25 mouse cellular contexts compared by ENCODE assay signal in the genomic region with DNA sequence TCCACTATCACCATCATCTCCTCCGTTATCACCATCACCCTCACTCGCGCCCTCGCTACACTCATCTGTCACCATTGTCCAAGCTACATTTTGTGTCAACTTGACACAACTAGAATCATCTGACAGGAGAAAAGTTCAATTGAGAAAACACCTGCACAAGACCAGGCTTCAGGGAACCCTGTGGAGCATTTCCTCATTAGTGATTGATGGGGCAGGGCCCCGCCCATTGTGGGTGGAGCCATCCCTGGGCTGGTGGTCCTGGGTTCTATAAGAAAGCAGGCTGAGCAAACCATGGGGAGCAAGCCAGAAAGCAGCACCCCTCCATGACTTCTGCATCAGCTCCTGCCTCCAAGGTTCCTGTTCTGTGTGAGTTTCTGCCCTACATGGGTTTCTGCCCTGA. TPM values are rescaled to one million over a fixed set of nuclear protein-coding genes. Genes with fewer than 3 reads are reported as not detected.
"Had no signal": no experiment of that assay in that cellular context is flagged by ENCODE, and none has a peak within 500 bp of the region (broad histone marks: within the 10 kb centered on the region; RNA-seq: fewer than 3 reads in every experiment).

No protein-coding gene starts in this region.

- ATAC-seq: inflammation-experienced regulatory T-cells, adult 6 months; intestine, embryonic 15.5 days; intestine, postnatal 0 days; liver, embryonic 12.5 days had no signal

- H3K36me3 ChIP-seq: heart, embryonic 10.5 days; heart, embryonic 12.5 days; hindbrain, embryonic 10.5 days; intestine, embryonic 15.5 days; limb, embryonic 13.5 days; limb, embryonic 15.5 days; liver, embryonic 12.5 days had no signal

- DNase-seq: gastrocnemius, adult 2 months; gastrocnemius, postnatal 10 days; gastrocnemius, postnatal 25 days; heart, adult 18-20 months; heart, postnatal 10 days; heart, postnatal 4 days; kidney, adult 18-20 months; kidney, adult 8-10 months; kidney, postnatal 10 days; kidney, postnatal 25 days; kidney, postnatal 4 days had no signal

- H3K9me3 ChIP-seq: heart, embryonic 10.5 days; hindbrain, embryonic 10.5 days; hindbrain, embryonic 12.5 days; intestine, embryonic 15.5 days; limb, embryonic 13.5 days; limb, embryonic 15.5 days; liver, embryonic 12.5 days had no signal

- H3K4me3 ChIP-seq: gastrocnemius, adult 2 months; heart, embryonic 12.5 days; layer of hippocampus, adult 2 months; liver, embryonic 12.5 days had no signal

- H3K4me1 ChIP-seq: liver, embryonic 12.5 days had no signal

- H3K27ac ChIP-seq: gastrocnemius, adult 2 months; heart, embryonic 10.5 days; hindbrain, embryonic 12.5 days; hindbrain, embryonic 14.5 days; intestine, embryonic 15.5 days; layer of hippocampus, adult 2 months; limb, embryonic 13.5 days; limb, embryonic 15.5 days; liver, embryonic 12.5 days; liver, embryonic 14.5 days had no signal

RNA-seq across cellular contexts. Expression of gene Sgsm1, which starts 22.8 kb away (rescaled TPM):
- total RNA-seq: granulocyte monocyte progenitor cell, adult 5-6 weeks had no signal
- polyA plus RNA-seq: inflammation-experienced regulatory T-cells, adult 6 months had no signal
